Comparison of ENCODE assay signal across 15 mouse cellular contexts in the genomic region with DNA sequence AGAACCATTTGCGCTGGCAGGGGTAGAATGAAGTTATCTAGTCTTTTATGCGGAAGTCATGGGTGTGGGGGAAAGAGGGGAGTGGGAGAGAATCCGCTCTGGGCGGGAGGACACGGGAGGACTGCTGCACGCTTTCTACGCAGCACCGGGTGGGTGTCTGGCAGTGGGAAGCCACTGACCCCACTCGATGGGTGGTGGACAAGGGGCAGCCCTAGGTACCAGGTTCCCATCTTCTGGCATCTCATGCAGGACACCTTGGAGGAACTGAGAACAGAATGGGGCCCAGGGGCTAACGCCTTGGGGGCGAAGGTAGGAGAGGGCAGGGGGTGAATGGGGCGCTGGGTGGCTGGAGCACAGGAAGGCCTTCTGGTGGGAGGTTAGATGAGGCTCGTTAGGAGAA.
"Had no signal": no experiment of that assay in that cellular context is flagged by ENCODE, and none has a peak within 500 bp of the region (broad histone marks: within the 10 kb centered on the region; RNA-seq: fewer than 3 reads in every experiment).

No protein-coding gene starts in this region.

- H3K9ac ChIP-seq: limb, embryonic 15.5 days; liver, embryonic 12.5 days; lung, embryonic 14.5 days; neural tube, embryonic 13.5 days; stomach, embryonic 15.5 days had no signal

- H3K4me1 ChIP-seq: liver, embryonic 12.5 days; stomach, embryonic 15.5 days had no signal

- H3K27me3 ChIP-seq: limb, embryonic 15.5 days; liver, embryonic 12.5 days; neural tube, embryonic 13.5 days; stomach, embryonic 15.5 days had no signal

- H3K4me2 ChIP-seq: limb, embryonic 15.5 days; liver, embryonic 12.5 days; lung, embryonic 14.5 days; neural tube, embryonic 13.5 days; stomach, embryonic 15.5 days had no signal

- DNase-seq: kidney, adult 2 months; kidney, postnatal 36 days; left cerebral cortex, postnatal 4 days; lung, embryonic 14.5 days; lung, postnatal 10 days; lung, postnatal 4 days; retina, postnatal 1 day; right cerebral cortex, postnatal 4 days; thymus, postnatal 4 days had no signal

- H3K27ac ChIP-seq: limb, embryonic 15.5 days; liver, embryonic 12.5 days; midbrain, embryonic 10.5 days; neural tube, embryonic 13.5 days; stomach, embryonic 15.5 days had no signal

- H3K9me3 ChIP-seq: limb, embryonic 15.5 days; liver, embryonic 12.5 days; midbrain, embryonic 10.5 days; neural tube, embryonic 13.5 days; stomach, embryonic 15.5 days had no signal

- H3K4me3 ChIP-seq: limb, embryonic 15.5 days; liver, embryonic 12.5 days; midbrain, embryonic 10.5 days; myocyte; neural tube, embryonic 13.5 days; stomach, embryonic 15.5 days had no signal

- H3K36me3 ChIP-seq: limb, embryonic 15.5 days; liver, embryonic 12.5 days; midbrain, embryonic 10.5 days; neural tube, embryonic 13.5 days; stomach, embryonic 15.5 days had no signal

- ATAC-seq: liver, embryonic 12.5 days had no signal
